7 mouse cellular contexts compared by ENCODE assay signal in the genomic region with DNA sequence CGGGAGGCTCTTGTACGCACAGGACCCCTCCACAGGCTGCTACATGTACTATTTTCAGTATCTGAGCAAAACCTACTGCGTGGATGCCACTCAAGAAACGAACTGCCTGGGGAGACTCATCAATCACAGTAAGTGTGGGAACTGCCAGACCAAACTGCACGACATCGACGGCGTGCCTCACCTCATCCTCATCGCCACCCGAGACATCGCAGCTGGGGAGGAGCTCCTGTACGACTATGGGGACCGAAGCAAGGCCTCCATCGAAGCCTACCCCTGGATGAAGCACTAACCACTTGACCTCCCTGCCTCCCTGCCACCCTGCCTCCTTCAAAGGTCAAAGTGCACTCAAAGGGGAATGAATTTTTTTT. TPM values are rescaled to one million over a fixed set of nuclear protein-coding genes. Genes with fewer than 3 reads are reported as not detected.
DNase-seq lines count a peak whose midpoint lies in the region; ATAC-seq and TF ChIP-seq lines count a peak whose summit lies in the region.
"Not testable (repeated sequence)": the region's sequence is repeated elsewhere in the genome, so short reads cannot be mapped to it uniquely, and the experiment has no call there.

No protein-coding gene starts in this region.

- ATAC-seq in embryonic facial prominence, embryonic 11.5 days (replicated peaks; ENCODE audit: insufficient number of reproducible peaks, low FRiP score, low TSS enrichment, low read depth); forebrain, postnatal 0 days; kidney, embryonic 15.5 days (replicated peaks; ENCODE audit: low FRiP score); liver, embryonic 13.5 days (ENCODE audit: low read depth); midbrain, embryonic 13.5 days: not testable (repeated sequence)
- ATAC-seq in hindbrain, embryonic 12.5 days (ENCODE audit: low FRiP score): peak; percentile 8; the same call in 1 of the 2 replicates

- not testable (repeated sequence) for H3K36me3 ChIP-seq in embryonic facial prominence, embryonic 11.5 days (replicated peaks; ENCODE audit: control insufficient read depth, insufficient read depth, low read depth, low read length); forebrain, postnatal 0 days (ENCODE audit: insufficient read depth); hindbrain, embryonic 12.5 days; kidney, embryonic 15.5 days; liver, embryonic 13.5 days; midbrain, embryonic 13.5 days; spleen, adult 2 months (ENCODE audit: control insufficient read depth, insufficient read depth, low read length)

- TF ChIP-seq POLR2A in spleen, adult 2 months (IDR thresholded peaks at IDR 0.05; ENCODE audit: low read depth, low read length): not testable (repeated sequence)

- peak overlapping the region; percentile 37 for H3K9ac ChIP-seq in embryonic facial prominence, embryonic 11.5 days (replicated peaks; ENCODE audit: low read length)
- 0 out of 2 replicates have a peak overlapping the region, but pooled peaks have one; percentile 51 for H3K9ac ChIP-seq in forebrain, postnatal 0 days
- peak overlapping the region; percentile 27; the same call in 1 of the 2 replicates for H3K9ac ChIP-seq in hindbrain, embryonic 12.5 days
- H3K9ac ChIP-seq in kidney, embryonic 15.5 days: 0 out of 2 replicates have a peak overlapping the region, but pooled peaks have one; percentile 39
- H3K9ac ChIP-seq in liver, embryonic 13.5 days: peak overlapping the region; percentile 70
- peak overlapping the region; percentile 56; the same call in 1 of the 2 replicates for H3K9ac ChIP-seq in midbrain, embryonic 13.5 days (replicated peaks)

- not testable (repeated sequence) for H3K9me3 ChIP-seq in embryonic facial prominence, embryonic 11.5 days (replicated peaks; ENCODE audit: control insufficient read depth, low read length); forebrain, postnatal 0 days (ENCODE audit: low read length); hindbrain, embryonic 12.5 days (replicated peaks); kidney, embryonic 15.5 days (replicated peaks); liver, embryonic 13.5 days (replicated peaks); midbrain, embryonic 13.5 days

- not testable (repeated sequence) for H3K27ac ChIP-seq in embryonic facial prominence, embryonic 11.5 days (replicated peaks; ENCODE audit: low read depth, low read length); forebrain, postnatal 0 days (ENCODE audit: low read depth, low read length); hindbrain, embryonic 12.5 days; kidney, embryonic 15.5 days; liver, embryonic 13.5 days; midbrain, embryonic 13.5 days; spleen, adult 2 months (ENCODE audit: insufficient read depth, low read length)

- WGBS in embryonic facial prominence, embryonic 11.5 days: 55% methylated on average over 14 of the region's 14 CpGs
- WGBS in forebrain, postnatal 0 days: 61% methylated on average over 14 of the region's 14 CpGs
- 32% methylated on average over 14 of the region's 14 CpGs for WGBS in hindbrain, embryonic 12.5 days
- WGBS in kidney, embryonic 15.5 days: 30% methylated on average over 14 of the region's 14 CpGs
- WGBS in liver, embryonic 13.5 days (ENCODE audit: insufficient replicate concordance): 59% methylated on average over 14 of the region's 14 CpGs
- 66% methylated on average over 14 of the region's 14 CpGs for WGBS in midbrain, embryonic 13.5 days
- 68% methylated on average over 14 of the region's 14 CpGs for WGBS in spleen, adult 2 months

- not testable (repeated sequence) for H3K27me3 ChIP-seq in embryonic facial prominence, embryonic 11.5 days (ENCODE audit: control insufficient read depth, insufficient read depth, low read length); forebrain, postnatal 0 days (ENCODE audit: insufficient read depth, low read length); hindbrain, embryonic 12.5 days; liver, embryonic 13.5 days; midbrain, embryonic 13.5 days; spleen, adult 2 months (ENCODE audit: control insufficient read depth, insufficient read depth, low read length)
- peaks cover 14% of the 10 kb centered on the region for H3K27me3 ChIP-seq in kidney, embryonic 15.5 days

- not testable (repeated sequence) for H3K4me3 ChIP-seq in embryonic facial prominence, embryonic 11.5 days (ENCODE audit: low read depth, low read length)
- peak overlapping the region; percentile 30 for H3K4me3 ChIP-seq in forebrain, postnatal 0 days (ENCODE audit: low read depth, low read length)
- peak overlapping the region; percentile 29 for H3K4me3 ChIP-seq in hindbrain, embryonic 12.5 days
- peak overlapping the region; percentile 44 for H3K4me3 ChIP-seq in kidney, embryonic 15.5 days (replicated peaks)
- H3K4me3 ChIP-seq in liver, embryonic 13.5 days (replicated peaks): peak overlapping the region; percentile 60
- H3K4me3 ChIP-seq in midbrain, embryonic 13.5 days (replicated peaks): peak overlapping the region; percentile 41
- peak overlapping the region; percentile 58; the same call in 1 of the 2 replicates for H3K4me3 ChIP-seq in spleen, adult 2 months (ENCODE audit: extremely low read depth, insufficient read depth, insufficient read length)

- peak overlapping the region; percentile 57 for H3K4me2 ChIP-seq in embryonic facial prominence, embryonic 11.5 days (ENCODE audit: low read depth, low read length)
- peak overlapping the region; percentile 61 for H3K4me2 ChIP-seq in forebrain, postnatal 0 days (ENCODE audit: low read depth)
- peak overlapping the region; percentile 62 for H3K4me2 ChIP-seq in hindbrain, embryonic 12.5 days (replicated peaks)
- peak overlapping the region; percentile 77 for H3K4me2 ChIP-seq in kidney, embryonic 15.5 days
- H3K4me2 ChIP-seq in liver, embryonic 13.5 days: peak overlapping the region; percentile 81
- H3K4me2 ChIP-seq in midbrain, embryonic 13.5 days (replicated peaks): peak overlapping the region; percentile 67

- not testable (repeated sequence) for DNase-seq in embryonic facial prominence, embryonic 11.5 days (ENCODE audit: low spot score); forebrain, postnatal 0 days; liver, embryonic 13.5 days; spleen, adult 2 months (ENCODE audit: low read depth in 1 of 2, low spot score in 2 of 2)

- TF ChIP-seq CTCF in forebrain, postnatal 0 days (IDR thresholded peaks at IDR 0.05; ENCODE audit: low read depth); spleen, adult 2 months (IDR thresholded peaks at IDR 0.05; ENCODE audit: extremely low read depth, insufficient read depth, insufficient read length, insufficient replicate concordance): not testable (repeated sequence)

- H3K4me1 ChIP-seq in embryonic facial prominence, embryonic 11.5 days (ENCODE audit: control insufficient read depth, insufficient read depth, low read length); forebrain, postnatal 0 days (ENCODE audit: insufficient read depth); spleen, adult 2 months (ENCODE audit: control insufficient read depth, insufficient read depth, insufficient read length): not testable (repeated sequence)
- H3K4me1 ChIP-seq in hindbrain, embryonic 12.5 days: peaks cover 10% of the 10 kb centered on the region
- peaks cover 14% of the 10 kb centered on the region for H3K4me1 ChIP-seq in kidney, embryonic 15.5 days
- H3K4me1 ChIP-seq in liver, embryonic 13.5 days (replicated peaks): peaks cover 67% of the 10 kb centered on the region
- peaks cover 10% of the 10 kb centered on the region for H3K4me1 ChIP-seq in midbrain, embryonic 13.5 days (replicated peaks)

RNA-seq across cellular contexts. Expression of gene Cd80, which starts 21.9 kb away (rescaled TPM):
- 0.21 and 0.52 TPM in 2 replicates for polyA plus RNA-seq in embryonic facial prominence, embryonic 11.5 days (2014; fragmentation: Nextera tagmentation; extraction: Ambion mirVana)
- 0.31 and 0.86 TPM in 2 replicates for total RNA-seq in forebrain, postnatal 0 days (2014; rRNA removed)
- 0.25 and 0.30 TPM in 2 replicates for polyA plus RNA-seq in forebrain, postnatal 0 days (2015; fragmentation: Nextera tagmentation; extraction: Ambion mirVana)
- polyA plus RNA-seq in hindbrain, embryonic 12.5 days (2016; fragmentation: Nextera tagmentation; extraction: Ambion mirVana): 0.64 and 0.74 TPM in 2 replicates
- 0.29 and 0.50 TPM in 2 replicates for polyA plus RNA-seq in kidney, embryonic 15.5 days (2015; fragmentation: Nextera tagmentation; extraction: Ambion mirVana)
- polyA plus RNA-seq in liver, embryonic 13.5 days (2015; fragmentation: Nextera tagmentation; extraction: Ambion mirVana): 0.08 and 0.16 TPM in 2 replicates
- 0.54 and 0.69 TPM in 2 replicates for polyA plus RNA-seq in midbrain, embryonic 13.5 days (2015; fragmentation: Nextera tagmentation; extraction: Ambion mirVana)
- 1.8 and 2.0 TPM in 2 replicates for polyA plus RNA-seq in spleen, adult 2 months (2012; rRNA removed)

RNA-seq across cellular contexts. Expression of gene Adprh, which starts 24.7 kb away (rescaled TPM):
- polyA plus RNA-seq in embryonic facial prominence, embryonic 11.5 days (2014; fragmentation: Nextera tagmentation; extraction: Ambion mirVana): 124 and 139 TPM in 2 replicates
- 40.8 and 42.9 TPM in 2 replicates for total RNA-seq in forebrain, postnatal 0 days (2014; rRNA removed)
- 130 and 134 TPM in 2 replicates for polyA plus RNA-seq in forebrain, postnatal 0 days (2015; fragmentation: Nextera tagmentation; extraction: Ambion mirVana)
- polyA plus RNA-seq in hindbrain, embryonic 12.5 days (2016; fragmentation: Nextera tagmentation; extraction: Ambion mirVana): 147 and 155 TPM in 2 replicates
- 93.2 and 102 TPM in 2 replicates for polyA plus RNA-seq in kidney, embryonic 15.5 days (2015; fragmentation: Nextera tagmentation; extraction: Ambion mirVana)
- polyA plus RNA-seq in liver, embryonic 13.5 days (2015; fragmentation: Nextera tagmentation; extraction: Ambion mirVana): 38.1 and 41.2 TPM in 2 replicates
- 156 and 157 TPM in 2 replicates for polyA plus RNA-seq in midbrain, embryonic 13.5 days (2015; fragmentation: Nextera tagmentation; extraction: Ambion mirVana)
- 39.9 and 47.4 TPM in 2 replicates for polyA plus RNA-seq in spleen, adult 2 months (2012; rRNA removed)

RNA-seq across cellular contexts. Expression of gene Pla1a, which starts 44.3 kb away (rescaled TPM):
- not detected in 2 replicates for polyA plus RNA-seq in embryonic facial prominence, embryonic 11.5 days (2014; fragmentation: Nextera tagmentation; extraction: Ambion mirVana)
- 1.2 and 2.5 TPM in 2 replicates for total RNA-seq in forebrain, postnatal 0 days (2014; rRNA removed)
- polyA plus RNA-seq in forebrain, postnatal 0 days (2015; fragmentation: Nextera tagmentation; extraction: Ambion mirVana): 0.74 and 1.0 TPM in 2 replicates
- 0.30 and 0.37 TPM in 2 replicates for polyA plus RNA-seq in hindbrain, embryonic 12.5 days (2016; fragmentation: Nextera tagmentation; extraction: Ambion mirVana)
- 3.9 and 4.2 TPM in 2 replicates for polyA plus RNA-seq in kidney, embryonic 15.5 days (2015; fragmentation: Nextera tagmentation; extraction: Ambion mirVana)
- 8.4 and 9.2 TPM in 2 replicates for polyA plus RNA-seq in liver, embryonic 13.5 days (2015; fragmentation: Nextera tagmentation; extraction: Ambion mirVana)
- polyA plus RNA-seq in midbrain, embryonic 13.5 days (2015; fragmentation: Nextera tagmentation; extraction: Ambion mirVana): 0.26 and 0.55 TPM in 2 replicates
- polyA plus RNA-seq in spleen, adult 2 months (2012; rRNA removed): 0.54 and 0.88 TPM in 2 replicates

RNA-seq across cellular contexts. Expression of gene Timmdc1, which starts 45.2 kb away (rescaled TPM):
- 21.5 and 23.6 TPM in 2 replicates for polyA plus RNA-seq in embryonic facial prominence, embryonic 11.5 days (2014; fragmentation: Nextera tagmentation; extraction: Ambion mirVana)
- total RNA-seq in forebrain, postnatal 0 days (2014; rRNA removed): 30.3 and 34.3 TPM in 2 replicates
- polyA plus RNA-seq in forebrain, postnatal 0 days (2015; fragmentation: Nextera tagmentation; extraction: Ambion mirVana): 22.2 and 27.2 TPM in 2 replicates
- polyA plus RNA-seq in hindbrain, embryonic 12.5 days (2016; fragmentation: Nextera tagmentation; extraction: Ambion mirVana): 31.6 and 35.1 TPM in 2 replicates
- polyA plus RNA-seq in kidney, embryonic 15.5 days (2015; fragmentation: Nextera tagmentation; extraction: Ambion mirVana): 32.1 and 32.3 TPM in 2 replicates
- polyA plus RNA-seq in liver, embryonic 13.5 days (2015; fragmentation: Nextera tagmentation; extraction: Ambion mirVana): 18.1 and 18.9 TPM in 2 replicates
- 41.3 and 42.5 TPM in 2 replicates for polyA plus RNA-seq in midbrain, embryonic 13.5 days (2015; fragmentation: Nextera tagmentation; extraction: Ambion mirVana)
- 7.8 and 14.8 TPM in 2 replicates for polyA plus RNA-seq in spleen, adult 2 months (2012; rRNA removed)
